Mouse (Mus musculus): ENCODE results near the gene Cfap52. TPM values are rescaled to one million over a fixed set of nuclear protein-coding genes. Genes with fewer than 3 reads are reported as not detected.

Gene Cfap52
- polyA plus RNA-seq, 2 experiments: 1.0 to 1.3 TPM

GRCm38 (mm10) chr11:67983564-67983963 lies 18.1 kb upstream of the Cfap52 start:
- H3K9ac ChIP-seq (ENCODE audit: low read depth, low read length, severe bottlenecking): no peak overlapping the region
- DNase-seq (ENCODE audit: low spot score) (no peak), ATAC-seq (ENCODE audit: low FRiP score, low read depth) (no peak)
- no peak for TF ChIP-seq POLR2A (IDR thresholded peaks at IDR 0.05; ENCODE audit: borderline replicate concordance, extremely low read depth, insufficient read depth, insufficient read length)
- H3K27me3 ChIP-seq (ENCODE audit: control insufficient read depth, insufficient read depth, low read length): no peaks in the 10 kb centered on the region
- no peaks in the 10 kb centered on the region for H3K9me3 ChIP-seq (ENCODE audit: control insufficient read depth, low read length)
- 0 out of 2 replicates have a peak, but pooled peaks cover 3% of the 10 kb centered on the region for H3K36me3 ChIP-seq (ENCODE audit: control insufficient read depth, insufficient read depth, low read length)
- no peak overlapping the region for H3K27ac ChIP-seq (replicated peaks; ENCODE audit: low read depth, low read length)
- no peak overlapping the region for H3K4me2 ChIP-seq (replicated peaks; ENCODE audit: low read depth, low read length, severe bottlenecking)
- H3K4me3 ChIP-seq (replicated peaks; ENCODE audit: low read length): no peak overlapping the region
- no peaks in the 10 kb centered on the region for H3K4me1 ChIP-seq (ENCODE audit: control insufficient read depth, insufficient read depth, low read length)
- 84% methylated on average over 6 of the region's 6 CpGs for WGBS

GRCm38 (mm10) chr11:67975252-67975651 lies 9.8 kb upstream of the Cfap52 start:
- H3K4me2 ChIP-seq (replicated peaks; ENCODE audit: low read depth, low read length, severe bottlenecking): no peak overlapping the region
- TF ChIP-seq POLR2A (IDR thresholded peaks at IDR 0.05; ENCODE audit: borderline replicate concordance, extremely low read depth, insufficient read depth, insufficient read length): no peak
- peak; percentile 75 for DNase-seq (ENCODE audit: low spot score)
- H3K9ac ChIP-seq (ENCODE audit: low read depth, low read length, severe bottlenecking): no peak overlapping the region
- no peaks in the 10 kb centered on the region for H3K27me3 ChIP-seq (ENCODE audit: control insufficient read depth, insufficient read depth, low read length)
- H3K4me3 ChIP-seq (replicated peaks; ENCODE audit: low read length): no peak overlapping the region
- no peak overlapping the region for H3K27ac ChIP-seq (replicated peaks; ENCODE audit: low read depth, low read length)
- H3K4me1 ChIP-seq (ENCODE audit: control insufficient read depth, insufficient read depth, low read length): no peaks in the 10 kb centered on the region
- H3K36me3 ChIP-seq (ENCODE audit: control insufficient read depth, insufficient read depth, low read length): peaks cover 18% of the 10 kb centered on the region; the same call in 1 of the 2 replicates
- ATAC-seq (ENCODE audit: low FRiP score, low read depth): no peak
- no peaks in the 10 kb centered on the region for H3K9me3 ChIP-seq (ENCODE audit: control insufficient read depth, low read length)
- WGBS: 13% methylated on average over 2 of the region's 2 CpGs

GRCm38 (mm10) chr11:67973225-67973624 lies 7.8 kb upstream of the Cfap52 start:
- ATAC-seq (ENCODE audit: low FRiP score, low read depth): no peak
- Histone ChIP-seq H3K9me3 (ENCODE audit: control insufficient read depth, low read length) (no peaks in the 10 kb centered on the region), H3K36me3 (ENCODE audit: control insufficient read depth, insufficient read depth, low read length) (peaks cover 25% of the 10 kb centered on the region), H3K27ac (replicated peaks; ENCODE audit: low read depth, low read length) (no peak overlapping the region), H3K4me3 (replicated peaks; ENCODE audit: low read length) (no peak overlapping the region), H3K4me2 (replicated peaks; ENCODE audit: low read depth, low read length, severe bottlenecking) (no peak overlapping the region), H3K27me3 (ENCODE audit: control insufficient read depth, insufficient read depth, low read length) (no peaks in the 10 kb centered on the region), H3K9ac (ENCODE audit: low read depth, low read length, severe bottlenecking) (no peak overlapping the region), H3K4me1 (ENCODE audit: control insufficient read depth, insufficient read depth, low read length) (no peaks in the 10 kb centered on the region)
- 92% methylated on average over 5 of the region's 5 CpGs for WGBS
- no peak for TF ChIP-seq POLR2A (IDR thresholded peaks at IDR 0.05; ENCODE audit: borderline replicate concordance, extremely low read depth, insufficient read depth, insufficient read length)
- no peak for DNase-seq (ENCODE audit: low spot score)

GRCm38 (mm10) chr11:67972606-67973005 lies 7.2 kb upstream of the Cfap52 start:
- no peak overlapping the region for H3K4me2 ChIP-seq (replicated peaks; ENCODE audit: low read depth, low read length, severe bottlenecking)
- no peaks in the 10 kb centered on the region for H3K27me3 ChIP-seq (ENCODE audit: control insufficient read depth, insufficient read depth, low read length)
- TF ChIP-seq POLR2A (IDR thresholded peaks at IDR 0.05; ENCODE audit: borderline replicate concordance, extremely low read depth, insufficient read depth, insufficient read length): no peak
- no peak overlapping the region for H3K4me3 ChIP-seq (replicated peaks; ENCODE audit: low read length)
- ATAC-seq (ENCODE audit: low FRiP score, low read depth) (no peak), DNase-seq (ENCODE audit: low spot score) (no peak)
- no peak overlapping the region for H3K9ac ChIP-seq (ENCODE audit: low read depth, low read length, severe bottlenecking)
- H3K4me1 ChIP-seq (ENCODE audit: control insufficient read depth, insufficient read depth, low read length): no peaks in the 10 kb centered on the region
- no peaks in the 10 kb centered on the region for H3K9me3 ChIP-seq (ENCODE audit: control insufficient read depth, low read length)
- no peak overlapping the region for H3K27ac ChIP-seq (replicated peaks; ENCODE audit: low read depth, low read length)
- H3K36me3 ChIP-seq (ENCODE audit: control insufficient read depth, insufficient read depth, low read length): peaks cover 25% of the 10 kb centered on the region
- WGBS: 68% methylated on average over 1 of the region's 1 CpGs

GRCm38 (mm10) chr11:67967831-67968230 lies 2.4 kb upstream of the Cfap52 start:
- DNase-seq (ENCODE audit: low spot score): no peak
- Histone ChIP-seq H3K9ac (ENCODE audit: low read depth, low read length, severe bottlenecking) (no peak overlapping the region), H3K36me3 (ENCODE audit: control insufficient read depth, insufficient read depth, low read length) (peaks cover 13% of the 10 kb centered on the region), H3K4me2 (replicated peaks; ENCODE audit: low read depth, low read length, severe bottlenecking) (no peak overlapping the region), H3K27me3 (ENCODE audit: control insufficient read depth, insufficient read depth, low read length) (no peaks in the 10 kb centered on the region), H3K27ac (replicated peaks; ENCODE audit: low read depth, low read length) (no peak overlapping the region), H3K4me3 (replicated peaks; ENCODE audit: low read length) (no peak overlapping the region), H3K4me1 (ENCODE audit: control insufficient read depth, insufficient read depth, low read length) (no peaks in the 10 kb centered on the region; the same call in 1 of the 2 replicates), H3K9me3 (ENCODE audit: control insufficient read depth, low read length) (no peaks in the 10 kb centered on the region)
- WGBS: 69% methylated on average over 11 of the region's 11 CpGs
- no peak for TF ChIP-seq POLR2A (IDR thresholded peaks at IDR 0.05; ENCODE audit: borderline replicate concordance, extremely low read depth, insufficient read depth, insufficient read length)
- no peak for ATAC-seq (ENCODE audit: low FRiP score, low read depth)
